Mouse (Mus musculus) heart, adult 2 months (tissue): ENCODE data around the gene Ptpn11. TPM values are rescaled to one million over a fixed set of nuclear protein-coding genes. Genes with fewer than 3 reads are reported as not detected.

Source experiments
- DNase-seq, 2 experiments: peaks; one replicate each; pipeline ENCODE4 v3.0.0; 2021
- H3K27ac ChIP-seq: fragments of 200-600 bp; 2 replicates; pipeline ENCODE4 v1.8.1; 2022
- H3K27me3 ChIP-seq: fragments of 200-500 bp; 2 replicates; pipeline ENCODE4 v1.6.1; 2012; ENCODE audit warnings: mild to moderate bottlenecking, low read length, inconsistent platforms, mixed read lengths; ENCODE audit not compliant: control insufficient read depth, insufficient read depth
- H3K36me3 ChIP-seq: fragments of 200-500 bp; 2 replicates; pipeline ENCODE4 v1.6.1; 2012; ENCODE audit warnings: low read length, inconsistent platforms; ENCODE audit not compliant: control insufficient read depth, insufficient read depth
- H3K4me1 ChIP-seq: fragments of 200-500 bp; 2 replicates; pipeline ENCODE4 v1.6.1; 2011; ENCODE audit warnings: low read length; ENCODE audit not compliant: control insufficient read depth, insufficient read depth
- H3K4me3 ChIP-seq: fragments of 200-600 bp; 2 replicates; pipeline ENCODE4 v1.8.1; 2022
- H3K79me2 ChIP-seq: fragments of 200-500 bp; replicated peaks from 2 replicates; pipeline ENCODE4 v1.6.1; 2012; ENCODE audit warnings: mild to moderate bottlenecking, inconsistent platforms, low read length, moderate library complexity, mixed read lengths; ENCODE audit not compliant: control insufficient read depth, insufficient read depth
- H3K9ac ChIP-seq: fragments of 200-500 bp; 2 replicates; pipeline ENCODE4 v1.6.1; 2012; ENCODE audit warnings: low read depth, mild to moderate bottlenecking, control low read depth, inconsistent platforms, low read length, mixed read lengths
- CTCF ChIP-seq: fragments of 200-600 bp; IDR thresholded peaks from 2 replicates; pipeline ENCODE4 v1.8.1; 2022; ENCODE audit warnings: antibody characterized with exemption, mild to moderate bottlenecking, moderate library complexity
- EP300 ChIP-seq: fragments of 200-500 bp; IDR thresholded peaks from 2 replicates; pipeline ENCODE4 v1.6.1; 2011; ENCODE audit warnings: low read depth, low read length, control low read depth; ENCODE audit not compliant: insufficient read depth
- POLR2A ChIP-seq: fragments of 200-500 bp; IDR thresholded peaks from 2 replicates; pipeline ENCODE4 v1.6.1; 2011; ENCODE audit warnings: mild to moderate bottlenecking, low read depth, low read length, control low read depth; ENCODE audit not compliant: insufficient read depth
- WGBS: fragments of 180-500 bp; shearing (Covaris S2); methylation state at CpG from one replicate; pipeline ENCODE4 v1.1.7; 2018; 5-methylcytosine and 5-hydroxymethylcytosine counted together
- intact Hi-C: fragments of 180-260 bp; cut with DNase I; formaldehyde crosslinking; loops from one replicate; pipeline ENCODE4 v1.15.1; 2025
- polyA plus RNA-seq: library from polyadenylated mRNA; depleted of rRNA; stranded (reverse); fragments of >200 nt; gene quantifications from 2 replicates; pipeline ENCODE4 v1.2.3, GENCODE M21; 2012
- total RNA-seq, 2 experiments: library from RNA; stranded (reverse); gene quantifications; 2 replicates each; pipeline ENCODE4 v1.2.3; 2021

Gene Ptpn11
- total and polyA plus RNA-seq, 3 experiments = 50.7 to 205 (median 159) TPM

GRCm38 (mm10) chr5:121131801-121132200 is 59.4 kb downstream of the Ptpn11 start:
- Histone ChIP-seq H3K9ac (no peak overlapping the region), H3K4me3 (no peak overlapping the region), H3K27me3 (no peaks in the 10 kb centered on the region), H3K79me2 (no peaks in the 10 kb centered on the region), H3K27ac (no peak overlapping the region), H3K36me3 (no peaks in the 10 kb centered on the region), H3K4me1 (no peaks in the 10 kb centered on the region)
- 89% methylated on average over 3 of the region's 3 CpGs for WGBS
- DNase-seq = no peak
- no peak for TF ChIP-seq POLR2A
- TF ChIP-seq EP300 = no peak
- TF ChIP-seq CTCF = no peak
- intact Hi-C loops = no loop called here

- Histone ChIP-seq H3K27ac (no peak overlapping the region), H3K36me3 (no peaks in the 10 kb centered on the region), H3K4me1 (no peaks in the 10 kb centered on the region), H3K79me2 (no peaks in the 10 kb centered on the region), H3K9ac (no peak overlapping the region), H3K4me3 (no peak overlapping the region), H3K27me3 (no peaks in the 10 kb centered on the region)
- WGBS = 96% methylated on average over 5 of the region's 5 CpGs
- intact Hi-C loops = no loop called here
- TF ChIP-seq EP300 = no peak
- no peak for TF ChIP-seq CTCF
- no peak for TF ChIP-seq POLR2A
- DNase-seq = no peak
Observed at GRCm38 (mm10) chr5:121129254-121129653, 61.9 kb downstream of the Ptpn11 start.

GRCm38 (mm10) chr5:121126051-121126450 is 65.1 kb downstream of the Ptpn11 start:
- Histone ChIP-seq H3K79me2 (no peaks in the 10 kb centered on the region), H3K36me3 (no peaks in the 10 kb centered on the region), H3K4me1 (no peaks in the 10 kb centered on the region), H3K27ac (no peak overlapping the region), H3K27me3 (no peaks in the 10 kb centered on the region), H3K9ac (no peak overlapping the region), H3K4me3 (no peak overlapping the region)
- 73% methylated on average over 2 of the region's 2 CpGs for WGBS
- TF ChIP-seq CTCF (peak; percentile 66), POLR2A (no peak)
- intact Hi-C loops = no loop called here
- DNase-seq = no peak

GRCm38 (mm10) chr5:121125563-121125962 is 65.6 kb downstream of the Ptpn11 start:
- intact Hi-C loops = no loop called here
- DNase-seq = no peak
- Histone ChIP-seq H3K36me3 (no peaks in the 10 kb centered on the region), H3K9ac (no peak overlapping the region), H3K27ac (no peak overlapping the region), H3K79me2 (no peaks in the 10 kb centered on the region), H3K4me3 (no peak overlapping the region), H3K27me3 (no peaks in the 10 kb centered on the region), H3K4me1 (no peaks in the 10 kb centered on the region)
- 87% methylated on average over 14 of the region's 14 CpGs for WGBS
- TF ChIP-seq POLR2A (no peak), EP300 (no peak), CTCF (no peak)

- Histone ChIP-seq H3K9ac (no peak overlapping the region), H3K27ac (no peak overlapping the region), H3K36me3 (no peaks in the 10 kb centered on the region), H3K27me3 (no peaks in the 10 kb centered on the region), H3K79me2 (no peaks in the 10 kb centered on the region), H3K4me3 (no peak overlapping the region), H3K4me1 (no peaks in the 10 kb centered on the region)
- intact Hi-C loops = no loop called here
- WGBS = 85% methylated on average over 5 of the region's 5 CpGs
- DNase-seq = no peak
- no peak for TF ChIP-seq CTCF
- TF ChIP-seq EP300 = no peak
- TF ChIP-seq POLR2A = no peak
Observed at GRCm38 (mm10) chr5:121124208-121125185, 66.7 kb downstream of the Ptpn11 start.

- Histone ChIP-seq H3K9ac (no peak overlapping the region), H3K4me3 (no peak overlapping the region), H3K4me1 (no peaks in the 10 kb centered on the region), H3K27ac (no peak overlapping the region), H3K79me2 (no peaks in the 10 kb centered on the region), H3K36me3 (no peaks in the 10 kb centered on the region), H3K27me3 (no peaks in the 10 kb centered on the region)
- intact Hi-C loops = no loop called here
- WGBS = 82% methylated on average over 5 of the region's 5 CpGs
- TF ChIP-seq POLR2A (no peak), EP300 (no peak), CTCF (no peak)
- no peak for DNase-seq
Observed at GRCm38 (mm10) chr5:121123399-121123798, 67.8 kb downstream of the Ptpn11 start.
